Mouse (Mus musculus) CH12.LX (cell line): ENCODE data around the gene Bach2. TPM values are rescaled to one million over a fixed set of nuclear protein-coding genes. Genes with fewer than 3 reads are reported as not detected.

Experiments used
- DNase-seq: peaks from one replicate; pipeline ENCODE4 v3.0.0-alpha.2; 2013; ENCODE audit errors: extremely low read depth
- H3K27ac ChIP-seq: 2 replicates; pipeline ENCODE4 v1.5.1; 2012; ENCODE audit warnings: low read depth, mild to moderate bottlenecking, control low read depth, moderate library complexity; ENCODE audit not compliant: insufficient read depth
- H3K27me3 ChIP-seq: replicated peaks from 2 replicates; pipeline ENCODE3; 2012; ENCODE audit warnings: inconsistent platforms
- H3K36me3 ChIP-seq, 2 experiments: replicated peaks in 1 of 2; 2 replicates each; pipeline versions ENCODE3 to v1.6.1; 2012; ENCODE audit warnings: inconsistent platforms in 1 of 2, low read length in 1 of 2, mild to moderate bottlenecking in 1 of 2, mixed read lengths in 1 of 2, moderate library complexity in 1 of 2; ENCODE audit not compliant: control insufficient read depth in 1 of 2, insufficient read depth in 1 of 2
- H3K4me1 ChIP-seq, 2 experiments: 2 replicates each; pipeline ENCODE4 v1.6.1; 2012; ENCODE audit warnings: inconsistent platforms in 1 of 2, moderate library complexity in 1 of 2; ENCODE audit not compliant: insufficient read depth in 2 of 2, control insufficient read depth in 1 of 2
- H3K4me2 ChIP-seq: 2 replicates; pipeline ENCODE4 v1.6.1; 2012; ENCODE audit warnings: low read depth, mild to moderate bottlenecking, control low read depth; ENCODE audit not compliant: poor library complexity, insufficient read depth, severe bottlenecking
- H3K4me3 ChIP-seq, 3 experiments: fragments of 150-350 bp in 1 of 3; sonication (generic) in 1 of 3; replicated peaks in 1 of 3; 2 replicates each; pipeline versions ENCODE3 to v1.5.1; 2011 to 2012; ENCODE audit warnings: low read depth in 2 of 3, low read length in 2 of 3, mild to moderate bottlenecking in 2 of 3, moderate library complexity in 2 of 3, control low read depth in 1 of 3, improper control_type of control experiment in 1 of 3, inconsistent platforms in 1 of 3, mixed read lengths in 1 of 3; ENCODE audit not compliant: poor library complexity in 1 of 3
- H3K79me2 ChIP-seq: replicated peaks from 2 replicates; pipeline ENCODE4 v1.6.1; 2012; ENCODE audit warnings: mild to moderate bottlenecking, moderate library complexity; ENCODE audit not compliant: control insufficient read depth, poor library complexity, insufficient read depth, severe bottlenecking; ENCODE audit errors: extremely low read depth
- H3K9ac ChIP-seq: 2 replicates; pipeline ENCODE4 v1.6.1; 2012; ENCODE audit warnings: low read depth, mild to moderate bottlenecking, control low read depth, moderate library complexity; ENCODE audit not compliant: insufficient read depth
- H3K9me3 ChIP-seq: replicated peaks from 2 replicates; pipeline ENCODE3; 2012; ENCODE audit warnings: low read length, inconsistent platforms, mixed read lengths
- BHLHE40 ChIP-seq: IDR thresholded peaks from 2 replicates; pipeline ENCODE4 v1.6.1; 2011; ENCODE audit warnings: mild to moderate bottlenecking, low read depth, low read length, improper control_type of control experiment
- CHD1 ChIP-seq: IDR thresholded peaks from 2 replicates; pipeline ENCODE4 v1.6.1; 2012; ENCODE audit warnings: low read depth, low read length, improper control_type of control experiment, inconsistent platforms
- EP300 ChIP-seq: IDR thresholded peaks from 2 replicates; pipeline ENCODE4 v1.6.1; 2011; ENCODE audit warnings: low read length, improper control_type of control experiment
- ETS1 ChIP-seq: conservative IDR thresholded peaks from 2 replicates; pipeline ENCODE4 v1.6.1; 2012; ENCODE audit warnings: low read depth, mild to moderate bottlenecking, inconsistent platforms, low read length, improper control_type of control experiment, moderate library complexity
- GABPA ChIP-seq: IDR thresholded peaks from 2 replicates; pipeline ENCODE4 v1.6.1; 2012; ENCODE audit warnings: low read depth, low read length, improper control_type of control experiment, inconsistent platforms; ENCODE audit not compliant: insufficient replicate concordance
- HCFC1 ChIP-seq: IDR thresholded peaks from 2 replicates; pipeline ENCODE4 v1.6.1; 2012; ENCODE audit warnings: low read depth, mild to moderate bottlenecking, inconsistent platforms, low read length, improper control_type of control experiment
- IRF4 ChIP-seq: IDR thresholded peaks from 2 replicates; pipeline ENCODE4 v1.6.1; 2014; ENCODE audit warnings: low read depth, mild to moderate bottlenecking, inconsistent platforms, low read length, improper control_type of control experiment
- JUN ChIP-seq: IDR thresholded peaks from 2 replicates; pipeline ENCODE4 v1.6.1; 2011; ENCODE audit warnings: low read depth, mild to moderate bottlenecking, low read length, improper control_type of control experiment, moderate library complexity; ENCODE audit not compliant: insufficient read depth
- KAT2A ChIP-seq: IDR thresholded peaks from 2 replicates; pipeline ENCODE4 v1.6.1; 2012; ENCODE audit warnings: low read length, improper control_type of control experiment, inconsistent platforms; ENCODE audit not compliant: insufficient replicate concordance
- MAFK ChIP-seq: IDR thresholded peaks from 2 replicates; pipeline ENCODE4 v1.6.1; 2011; ENCODE audit warnings: low read length, improper control_type of control experiment; ENCODE audit not compliant: insufficient replicate concordance
- MAX ChIP-seq: IDR thresholded peaks from 2 replicates; pipeline ENCODE4 v1.6.1; 2011; ENCODE audit warnings: low read length, improper control_type of control experiment
- MAZ ChIP-seq: IDR thresholded peaks from 2 replicates; pipeline ENCODE4 v1.6.1; 2012; ENCODE audit warnings: low read depth, mild to moderate bottlenecking, inconsistent platforms, low read length, improper control_type of control experiment, moderate library complexity
- MEF2A ChIP-seq: IDR thresholded peaks from 2 replicates; pipeline ENCODE4 v1.6.1; 2014; ENCODE audit warnings: low read depth, mild to moderate bottlenecking, inconsistent platforms, low read length, improper control_type of control experiment, borderline replicate concordance
- MXI1 ChIP-seq: IDR thresholded peaks from 2 replicates; pipeline ENCODE4 v1.6.1; 2011; ENCODE audit warnings: mild to moderate bottlenecking, low read depth, low read length, improper control_type of control experiment
- MYC ChIP-seq: IDR thresholded peaks from 2 replicates; pipeline ENCODE4 v1.6.1; 2011; ENCODE audit warnings: low read depth, mild to moderate bottlenecking, improper control_type of control experiment, low read length
- NRF1 ChIP-seq: IDR thresholded peaks from 2 replicates; pipeline ENCODE4 v1.6.1; 2014; ENCODE audit warnings: low read depth, mild to moderate bottlenecking, inconsistent platforms, low read length, improper control_type of control experiment, moderate library complexity
- PAX5 ChIP-seq: IDR thresholded peaks from 2 replicates; pipeline ENCODE4 v1.6.1; 2012; ENCODE audit warnings: low read length, inconsistent platforms, mixed read lengths
- POLR2A ChIP-seq: IDR thresholded peaks from 2 replicates; pipeline ENCODE4 v1.6.1; 2011; ENCODE audit warnings: low read depth, mild to moderate bottlenecking, improper control_type of control experiment, low read length
- RAD21 ChIP-seq: IDR thresholded peaks from 2 replicates; pipeline ENCODE4 v1.6.1; 2011; ENCODE audit warnings: low read depth, mild to moderate bottlenecking, low read length, improper control_type of control experiment, moderate library complexity
- SIN3A ChIP-seq: IDR thresholded peaks from 2 replicates; pipeline ENCODE4 v1.6.1; 2012; ENCODE audit warnings: low read length, improper control_type of control experiment, inconsistent platforms
- SMC3 ChIP-seq: IDR thresholded peaks from 2 replicates; pipeline ENCODE4 v1.6.1; 2011; ENCODE audit warnings: low read depth, low read length, improper control_type of control experiment
- UBTF ChIP-seq: IDR thresholded peaks from 2 replicates; pipeline ENCODE4 v1.6.1; 2012; ENCODE audit warnings: low read depth, mild to moderate bottlenecking, inconsistent platforms, low read length, improper control_type of control experiment, moderate library complexity
- USF1 ChIP-seq: IDR thresholded peaks from 2 replicates; pipeline ENCODE4 v1.6.1; 2014; ENCODE audit warnings: low read depth, mild to moderate bottlenecking, inconsistent platforms, low read length, improper control_type of control experiment
- USF2 ChIP-seq: conservative IDR thresholded peaks from 2 replicates; pipeline ENCODE4 v1.6.1; 2011; ENCODE audit warnings: low read depth, low read length, improper control_type of control experiment
- ZC3H11A ChIP-seq: IDR thresholded peaks from 2 replicates; pipeline ENCODE4 v1.6.1; 2012; ENCODE audit warnings: low read depth, mild to moderate bottlenecking, inconsistent platforms, low read length, improper control_type of control experiment
- ZNF384 ChIP-seq: IDR thresholded peaks from 2 replicates; pipeline ENCODE4 v1.6.1; 2012; ENCODE audit warnings: low read depth, low read length, improper control_type of control experiment, inconsistent platforms
- dilution Hi-C: fragments of 300-500 bp; cut with MboI; formaldehyde crosslinking; loops from 2 replicates; pipeline ENCODE4 v1.14.3; 2020; ENCODE audit warnings: low sequenced_read_pairs; ENCODE audit not compliant: extremely low pct_unique_long_range_greater_than_20kb, extremely low pct_ligation_motif_present
- in situ Hi-C: fragments of 300-500 bp; cut with MboI; formaldehyde crosslinking; loops from 3 replicates; pipeline ENCODE4 v1.14.3; 2019; ENCODE audit warnings: low sequenced_read_pairs, low pct_ligation_motif_present, low pct_unique_long_range_greater_than_20kb, mixed read lengths
- polyA plus RNA-seq: library from polyadenylated mRNA; unstranded; fragments of >175 nt; gene quantifications from 2 replicates; pipeline ENCODE4 v1.2.1, GENCODE M21; 2012; ENCODE audit warnings: low read depth; ENCODE audit not compliant: insufficient read length
- total RNA-seq, 2 experiments: library from RNA; depleted of rRNA; stranded (reverse); fragments of 300-350 nt in 1 of 2; fragments of >200 nt in 1 of 2; gene quantifications; 2 replicates each; pipeline ENCODE4 v1.2.3; 2012 to 2014

The Bach2 gene
- total and polyA plus RNA-seq, 3 experiments: 0.11 TPM; not detected in 2

GRCm38 (mm10) chr4:32463065-32463464 lies 224.5 kb downstream of the Bach2 start:
- in situ Hi-C loops: no loop called here
- Histone ChIP-seq H3K36me3 (no peaks in the 10 kb centered on the region), H3K9me3 (no peaks in the 10 kb centered on the region), H3K79me2 (no peaks in the 10 kb centered on the region), H3K4me1 (no peaks in the 10 kb centered on the region), H3K4me3 (no peak overlapping the region), H3K9ac (no peak overlapping the region), H3K27me3 (no peaks in the 10 kb centered on the region), H3K4me2 (no peak overlapping the region), H3K27ac (no peak overlapping the region)
- TF ChIP-seq MXI1 (no peak), ZNF384 (no peak), BHLHE40 (no peak), UBTF (no peak), MAX (no peak), POLR2A (no peak), SIN3A (no peak), USF1 (no peak), IRF4 (no peak), PAX5 (no peak), HCFC1 (no peak), ETS1 (no peak), NRF1 (no peak)
- no peak for DNase-seq
- dilution Hi-C loops: no loop called here

GRCm38 (mm10) chr4:32464540-32464939 lies 225.9 kb downstream of the Bach2 start:
- H3K27me3 ChIP-seq: no peaks in the 10 kb centered on the region
- no peaks in the 10 kb centered on the region for H3K4me1 ChIP-seq
- dilution Hi-C loops (no loop called here), in situ Hi-C loops (no loop called here)
- H3K27ac ChIP-seq: no peak overlapping the region
- H3K79me2 ChIP-seq: no peaks in the 10 kb centered on the region
- DNase-seq: no peak
- no peaks in the 10 kb centered on the region for H3K36me3 ChIP-seq
- no peak overlapping the region for H3K4me2 ChIP-seq
- H3K9me3 ChIP-seq: peaks cover 2% of the 10 kb centered on the region
- no peak overlapping the region for H3K9ac ChIP-seq
- H3K4me3 ChIP-seq: no peak overlapping the region
- TF ChIP-seq GABPA (no peak), MAZ (no peak), KAT2A (no peak), USF2 (no peak), SIN3A (no peak), EP300 (no peak), PAX5 (no peak), BHLHE40 (no peak), SMC3 (no peak), JUN (no peak), ZC3H11A (no peak), NRF1 (no peak), ZNF384 (no peak), MEF2A (no peak), CHD1 (no peak), RAD21 (no peak), MAFK (no peak), MYC (no peak)
